Mouse (Mus musculus) stomach, embryonic 15.5 days (tissue): ENCODE measurements at regions not wholly inside any gene's neighbourhood (a gene's known extent, or its start where the extent isn't known, plus 50 kb on each side); places are given as distances from the start of the nearest gene placed in this dataset.

Source experiments
- ATAC-seq: fragments of 200-750 bp; cut with Nextera tagmentation; 2 replicates; pipeline ENCODE4 v1.8.0; 2017; ENCODE audit warnings: low read depth, moderate number of reproducible peaks, moderate TSS enrichment; ENCODE audit not compliant: insufficient read depth, low FRiP score
- H3K27ac ChIP-seq: fragments of 300-500 bp; sonication (generic); 2 replicates; pipeline ENCODE4 v1.5.1; 2015; ENCODE audit warnings: mild to moderate bottlenecking, inconsistent platforms
- H3K27me3 ChIP-seq: fragments of 300-500 bp; sonication (generic); replicated peaks from 2 replicates; pipeline ENCODE4 v1.6.1; 2015; ENCODE audit warnings: inconsistent platforms
- H3K36me3 ChIP-seq: fragments of 300-500 bp; sonication (generic); 2 replicates; pipeline ENCODE4 v1.6.1; 2015; ENCODE audit warnings: inconsistent platforms
- H3K4me1 ChIP-seq: fragments of 300-500 bp; sonication (generic); 2 replicates; pipeline ENCODE4 v1.6.1; 2015; ENCODE audit warnings: inconsistent platforms
- H3K4me2 ChIP-seq: fragments of 300-500 bp; sonication (generic); 2 replicates; pipeline ENCODE4 v1.6.1; 2015; ENCODE audit warnings: mild to moderate bottlenecking, inconsistent platforms
- H3K4me3 ChIP-seq: fragments of 300-500 bp; sonication (generic); replicated peaks from 2 replicates; pipeline ENCODE4 v1.5.1; 2015; ENCODE audit warnings: inconsistent platforms
- H3K9ac ChIP-seq: fragments of 300-500 bp; sonication (generic); 2 replicates; pipeline ENCODE4 v1.6.1; 2015; ENCODE audit warnings: inconsistent platforms
- H3K9me3 ChIP-seq: fragments of 300-500 bp; sonication (generic); 2 replicates; pipeline ENCODE4 v1.6.1; 2016; ENCODE audit warnings: inconsistent platforms
- WGBS: fragments of 180-500 bp; shearing (Covaris S2); methylation state at CpG from one replicate; pipeline ENCODE4 v1.1.7; 2015; 5-methylcytosine and 5-hydroxymethylcytosine counted together

GRCm38 (mm10) chr12:71753276-71753675 lies 77.6 kb upstream of the Daam1 start:
- 74% methylated on average over 3 of the region's 3 CpGs for WGBS
- ATAC-seq, result no peak
- H3K4me3 ChIP-seq, result no peak overlapping the region
- H3K4me2 ChIP-seq, result no peak overlapping the region
- H3K9me3 ChIP-seq, result no peaks in the 10 kb centered on the region
- H3K9ac ChIP-seq, result no peak overlapping the region
- H3K4me1 ChIP-seq, result peaks cover 8% of the 10 kb centered on the region; the same call in 1 of the 2 replicates
- H3K27me3 ChIP-seq, result no peaks in the 10 kb centered on the region
- H3K36me3 ChIP-seq, result no peaks in the 10 kb centered on the region
- no peak overlapping the region for H3K27ac ChIP-seq

- 65% methylated on average over 4 of the region's 4 CpGs for WGBS
Observed at GRCm38 (mm10) chr12:71763194-71763593, 67.7 kb upstream of the Daam1 start.

GRCm38 (mm10) chr12:71766086-71766485 lies 64.8 kb upstream of the Daam1 start:
- no peak overlapping the region for H3K9ac ChIP-seq
- no peak overlapping the region for H3K4me3 ChIP-seq
- H3K27me3 ChIP-seq, result no peaks in the 10 kb centered on the region
- no peaks in the 10 kb centered on the region for H3K36me3 ChIP-seq
- H3K27ac ChIP-seq, result no peak overlapping the region
- no peak overlapping the region for H3K4me2 ChIP-seq
- ATAC-seq, result no peak
- WGBS, result 91% methylated on average over 4 of the region's 4 CpGs
- H3K4me1 ChIP-seq, result no peaks in the 10 kb centered on the region
- no peaks in the 10 kb centered on the region for H3K9me3 ChIP-seq

More at GRCm38 (mm10) chr12:71763194-71763593, 67.7 kb upstream of the Daam1 start:
- ATAC-seq, result no peak
- Histone ChIP-seq H3K27me3 (no peaks in the 10 kb centered on the region), H3K4me1 (no peaks in the 10 kb centered on the region), H3K9ac (no peak overlapping the region), H3K9me3 (no peaks in the 10 kb centered on the region), H3K4me2 (no peak overlapping the region), H3K36me3 (no peaks in the 10 kb centered on the region), H3K27ac (no peak overlapping the region), H3K4me3 (no peak overlapping the region)

- Histone ChIP-seq H3K4me3 (no peak overlapping the region), H3K9ac (no peak overlapping the region), H3K27me3 (no peaks in the 10 kb centered on the region), H3K9me3 (no peaks in the 10 kb centered on the region), H3K27ac (no peak overlapping the region), H3K4me2 (no peak overlapping the region), H3K36me3 (no peaks in the 10 kb centered on the region), H3K4me1 (no peaks in the 10 kb centered on the region)
- 88% methylated on average over 1 of the region's 1 CpGs for WGBS
- ATAC-seq, result no peak
Observed at GRCm38 (mm10) chr12:71766636-71767035, 64.2 kb upstream of the Daam1 start.

GRCm38 (mm10) chr12:71767896-71768295 lies 63.0 kb upstream of the Daam1 start:
- H3K27me3 ChIP-seq, result no peaks in the 10 kb centered on the region
- no peak overlapping the region for H3K4me2 ChIP-seq
- H3K9me3 ChIP-seq, result no peaks in the 10 kb centered on the region
- no peak overlapping the region for H3K9ac ChIP-seq
- H3K27ac ChIP-seq, result no peak overlapping the region
- H3K4me3 ChIP-seq, result no peak overlapping the region
- H3K36me3 ChIP-seq, result no peaks in the 10 kb centered on the region
- no peaks in the 10 kb centered on the region for H3K4me1 ChIP-seq
- no peak for ATAC-seq
- WGBS, result 34% methylated on average over 3 of the region's 3 CpGs

- no peak overlapping the region for H3K9ac ChIP-seq
- no peak for ATAC-seq
- peak overlapping the region; percentile 26 for H3K4me3 ChIP-seq
- no peaks in the 10 kb centered on the region for H3K4me1 ChIP-seq
- H3K27ac ChIP-seq, result no peak overlapping the region
- WGBS, result 2% methylated on average over 12 of the region's 12 CpGs
- H3K27me3 ChIP-seq, result no peaks in the 10 kb centered on the region
- peak overlapping the region; percentile 60 for H3K4me2 ChIP-seq
- no peaks in the 10 kb centered on the region for H3K36me3 ChIP-seq
- H3K9me3 ChIP-seq, result no peaks in the 10 kb centered on the region
Observed at GRCm38 (mm10) chr12:71768471-71768870, 62.4 kb upstream of the Daam1 start.

- no peaks in the 10 kb centered on the region for H3K4me1 ChIP-seq
- no peak overlapping the region for H3K9ac ChIP-seq
- ATAC-seq, result no peak
- peak overlapping the region; percentile 26 for H3K4me3 ChIP-seq
- 31% methylated on average over 9 of the region's 9 CpGs for WGBS
- H3K4me2 ChIP-seq, result peak overlapping the region; percentile 60
- no peak overlapping the region for H3K27ac ChIP-seq
- H3K9me3 ChIP-seq, result no peaks in the 10 kb centered on the region
- H3K36me3 ChIP-seq, result no peaks in the 10 kb centered on the region
- H3K27me3 ChIP-seq, result no peaks in the 10 kb centered on the region
Observed at GRCm38 (mm10) chr12:71768890-71769289, 62.0 kb upstream of the Daam1 start.

GRCm38 (mm10) chr12:71769302-71769701 lies 61.6 kb upstream of the Daam1 start:
- 67% methylated on average over 6 of the region's 6 CpGs for WGBS
- Histone ChIP-seq H3K9me3 (no peaks in the 10 kb centered on the region), H3K4me1 (no peaks in the 10 kb centered on the region), H3K4me2 (peak overlapping the region; percentile 60; the same call in 1 of the 2 replicates), H3K27me3 (no peaks in the 10 kb centered on the region), H3K27ac (no peak overlapping the region), H3K9ac (no peak overlapping the region), H3K36me3 (no peaks in the 10 kb centered on the region), H3K4me3 (no peak overlapping the region)
- ATAC-seq, result no peak

- ATAC-seq, result no peak
Observed at GRCm38 (mm10) chr12:71773891-71774290, 57.0 kb upstream of the Daam1 start.

GRCm38 (mm10) chr12:71775126-71775525 lies 55.8 kb upstream of the Daam1 start:
- 75% methylated on average over 12 of the region's 12 CpGs for WGBS
- H3K4me1 ChIP-seq, result 0 out of 2 replicates have a peak, but pooled peaks cover 5% of the 10 kb centered on the region
- no peaks in the 10 kb centered on the region for H3K36me3 ChIP-seq
- H3K4me3 ChIP-seq, result no peak overlapping the region
- H3K27me3 ChIP-seq, result no peaks in the 10 kb centered on the region
- ATAC-seq, result no peak
- no peaks in the 10 kb centered on the region for H3K9me3 ChIP-seq
- no peak overlapping the region for H3K27ac ChIP-seq
- H3K4me2 ChIP-seq, result no peak overlapping the region
- no peak overlapping the region for H3K9ac ChIP-seq

More at GRCm38 (mm10) chr12:71773891-71774290, 57.0 kb upstream of the Daam1 start:
- H3K4me3 ChIP-seq, result no peak overlapping the region
- no peak overlapping the region for H3K9ac ChIP-seq
- H3K9me3 ChIP-seq, result no peaks in the 10 kb centered on the region
- H3K4me1 ChIP-seq, result 0 out of 2 replicates have a peak, but pooled peaks cover 5% of the 10 kb centered on the region
- H3K27me3 ChIP-seq, result no peaks in the 10 kb centered on the region
- no peak overlapping the region for H3K27ac ChIP-seq
- no peak overlapping the region for H3K4me2 ChIP-seq
- H3K36me3 ChIP-seq, result no peaks in the 10 kb centered on the region
- 64% methylated on average over 9 of the region's 9 CpGs for WGBS

- no peaks in the 10 kb centered on the region for H3K9me3 ChIP-seq
- no peaks in the 10 kb centered on the region for H3K27me3 ChIP-seq
- no peak overlapping the region for H3K9ac ChIP-seq
- WGBS, result 12% methylated on average over 14 of the region's 14 CpGs
- no peak for ATAC-seq
- H3K4me2 ChIP-seq, result peak overlapping the region; percentile 47
- no peaks in the 10 kb centered on the region for H3K36me3 ChIP-seq
- H3K27ac ChIP-seq, result no peak overlapping the region
- H3K4me3 ChIP-seq, result peak overlapping the region; percentile 16; the same call in 1 of the 2 replicates
- 0 out of 2 replicates have a peak, but pooled peaks cover 5% of the 10 kb centered on the region for H3K4me1 ChIP-seq
Observed at GRCm38 (mm10) chr12:71778137-71778536, 52.7 kb upstream of the Daam1 start.

GRCm38 (mm10) chr12:71778948-71779347 lies 51.9 kb upstream of the Daam1 start:
- Histone ChIP-seq H3K9me3 (no peaks in the 10 kb centered on the region), H3K27ac (no peak overlapping the region), H3K9ac (no peak overlapping the region), H3K4me2 (no peak overlapping the region), H3K4me3 (no peak overlapping the region), H3K27me3 (no peaks in the 10 kb centered on the region), H3K4me1 (0 out of 2 replicates have a peak, but pooled peaks cover 5% of the 10 kb centered on the region), H3K36me3 (no peaks in the 10 kb centered on the region)
- no peak for ATAC-seq
- WGBS, result 67% methylated on average over 3 of the region's 3 CpGs

- WGBS, result 30% methylated on average over 6 of the region's 6 CpGs
- no peak for ATAC-seq
- Histone ChIP-seq H3K4me2 (no peak overlapping the region), H3K36me3 (no peaks in the 10 kb centered on the region), H3K27me3 (no peaks in the 10 kb centered on the region), H3K9ac (no peak overlapping the region), H3K4me1 (0 out of 2 replicates have a peak, but pooled peaks cover 5% of the 10 kb centered on the region), H3K9me3 (no peaks in the 10 kb centered on the region), H3K4me3 (no peak overlapping the region), H3K27ac (no peak overlapping the region)
Observed at GRCm38 (mm10) chr12:71779418-71779817, 51.5 kb upstream of the Daam1 start.
